Mouse (Mus musculus) heart, embryonic 10.5 days (tissue): ENCODE results near the gene Timeless. TPM values are rescaled to one million over a fixed set of nuclear protein-coding genes. Genes with fewer than 3 reads are reported as not detected.
A peak's percentile ranks its signal among the peaks of the same experiment; 100 is the strongest.
"Not testable (repeated sequence)": the region's sequence is repeated elsewhere in the genome, so short reads cannot be mapped to it uniquely, and the experiment has no call there.

Experiments
- DNase-seq: peaks from one replicate; pipeline ENCODE4 v3.0.0-alpha.2; 2017; ENCODE audit warnings: low spot score
- H3K27ac ChIP-seq: fragments of 300-500 bp; sonication (generic); 2 replicates; pipeline ENCODE4 v1.5.1; 2016; ENCODE audit warnings: mild to moderate bottlenecking
- H3K27me3 ChIP-seq: fragments of 300-500 bp; sonication (generic); 2 replicates; pipeline ENCODE4 v1.6.1; 2016; ENCODE audit warnings: mild to moderate bottlenecking; ENCODE audit not compliant: poor library complexity, insufficient read depth, severe bottlenecking
- H3K36me3 ChIP-seq: fragments of 300-500 bp; sonication (generic); 2 replicates; pipeline ENCODE4 v1.6.1; 2016; ENCODE audit warnings: mild to moderate bottlenecking, moderate library complexity
- H3K4me1 ChIP-seq: fragments of 300-500 bp; sonication (generic); 2 replicates; pipeline ENCODE4 v1.6.1; 2016; ENCODE audit warnings: mild to moderate bottlenecking
- H3K4me3 ChIP-seq: fragments of 300-500 bp; sonication (generic); 2 replicates; pipeline ENCODE4 v1.5.1; 2016; ENCODE audit warnings: mild to moderate bottlenecking, moderate library complexity
- H3K9me3 ChIP-seq: fragments of 300-500 bp; sonication (generic); 2 replicates; pipeline ENCODE4 v1.6.1; 2016; ENCODE audit warnings: mild to moderate bottlenecking, moderate library complexity
- WGBS: fragments of 180-500 bp; shearing (Covaris S2); methylation state at CpG from one replicate; pipeline ENCODE4 v1.1.7; 2016; 5-methylcytosine and 5-hydroxymethylcytosine counted together
- polyA plus RNA-seq: library from polyadenylated mRNA; unstranded; fragments of >200 nt; fragmentation: Nextera tagmentation; extraction: Ambion mirVana; gene quantifications from 2 replicates; pipeline ENCODE4 v1.2.1, GENCODE M21; 2016

Gene Timeless
- polyA plus RNA-seq, 1 experiment from 2014 or later: 69.3 TPM

GRCm38 (mm10) chr10:128269206-128269910, 37.5 kb downstream of the Timeless start:
- Histone ChIP-seq H3K4me1 (peaks cover 16% of the 10 kb centered on the region; the same call in 1 of the 2 replicates), H3K4me3 (peak overlapping the region; percentile 92; the same call in 1 of the 2 replicates), H3K9me3 (no peaks in the 10 kb centered on the region), H3K27ac (peak overlapping the region; percentile 91; the same call in 1 of the 2 replicates), H3K36me3 (no peaks in the 10 kb centered on the region), H3K27me3 (no peaks in the 10 kb centered on the region)
- no peak for DNase-seq
- 83% methylated on average over 16 of the region's 16 CpGs for WGBS

GRCm38 (mm10) chr10:128270287-128270841, 38.5 kb downstream of the Timeless start, which contains the start of gene Stat2:
Gene Stat2 (plus strand): TSS chr10:128270559.
- peak; percentile 100 for DNase-seq
- Histone ChIP-seq H3K4me1 (peaks cover 16% of the 10 kb centered on the region; the same call in 1 of the 2 replicates), H3K27ac (peak within 1 kb of the TSS; percentile 91), H3K9me3 (no peaks in the 10 kb centered on the region), H3K27me3 (no peaks in the 10 kb centered on the region), H3K36me3 (0 out of 2 replicates have a peak, but pooled peaks cover 3% of the 10 kb centered on the region), H3K4me3 (peak within 1 kb of the TSS; percentile 92)
- under 1% methylated on average over 43 of the region's 43 CpGs for WGBS

- H3K27me3 ChIP-seq: no peaks in the 10 kb centered on the region
- peaks cover 16% of the 10 kb centered on the region; the same call in 1 of the 2 replicates for H3K4me1 ChIP-seq
- H3K9me3 ChIP-seq: no peaks in the 10 kb centered on the region
- 35% methylated on average over 7 of the region's 7 CpGs for WGBS
- peak overlapping the region; percentile 92 for H3K4me3 ChIP-seq
- no peak for DNase-seq
- peak overlapping the region; percentile 91 for H3K27ac ChIP-seq
- H3K36me3 ChIP-seq: 0 out of 2 replicates have a peak, but pooled peaks cover 3% of the 10 kb centered on the region
Measured at GRCm38 (mm10) chr10:128270866-128271265, 39.0 kb downstream of the Timeless start.

GRCm38 (mm10) chr10:128271883-128272282, 40.0 kb downstream of the Timeless start:
- WGBS: 57% methylated on average over 2 of the region's 2 CpGs
- Histone ChIP-seq H3K4me1 (peaks cover 16% of the 10 kb centered on the region; the same call in 1 of the 2 replicates), H3K9me3 (no peaks in the 10 kb centered on the region), H3K27ac (no peak overlapping the region), H3K4me3 (no peak overlapping the region), H3K27me3 (no peaks in the 10 kb centered on the region), H3K36me3 (peaks cover 8% of the 10 kb centered on the region)
- DNase-seq: no peak

GRCm38 (mm10) chr10:128272819-128273439, 41.1 kb downstream of the Timeless start:
- H3K27me3 ChIP-seq, H3K27ac ChIP-seq, H3K9me3 ChIP-seq, DNase-seq, H3K4me3 ChIP-seq: not testable (repeated sequence)
- Histone ChIP-seq H3K36me3 (peaks cover 15% of the 10 kb centered on the region), H3K4me1 (peaks cover 16% of the 10 kb centered on the region; the same call in 1 of the 2 replicates)
- WGBS: 82% methylated on average over 6 of the region's 7 CpGs

GRCm38 (mm10) chr10:128275374-128275773, 43.5 kb downstream of the Timeless start:
- not testable (repeated sequence) for H3K9me3 ChIP-seq, H3K4me3 ChIP-seq, H3K27me3 ChIP-seq, H3K27ac ChIP-seq, DNase-seq, H3K4me1 ChIP-seq
- WGBS: 94% methylated on average over 1 of the region's 1 CpGs
- H3K36me3 ChIP-seq: peaks cover 35% of the 10 kb centered on the region

- Histone ChIP-seq H3K9me3 (no peaks in the 10 kb centered on the region), H3K27me3 (no peaks in the 10 kb centered on the region), H3K4me1 (0 out of 2 replicates have a peak, but pooled peaks cover 3% of the 10 kb centered on the region), H3K36me3 (peaks cover 60% of the 10 kb centered on the region), H3K27ac (no peak overlapping the region), H3K4me3 (no peak overlapping the region)
- DNase-seq: no peak
- 64% methylated on average over 6 of the region's 6 CpGs for WGBS
Measured at GRCm38 (mm10) chr10:128278158-128278557, 46.3 kb downstream of the Timeless start.

- Histone ChIP-seq H3K4me3 (no peak overlapping the region), H3K36me3 (peaks cover 81% of the 10 kb centered on the region), H3K27me3 (no peaks in the 10 kb centered on the region), H3K27ac (no peak overlapping the region), H3K9me3 (no peaks in the 10 kb centered on the region), H3K4me1 (peaks cover 8% of the 10 kb centered on the region; the same call in 1 of the 2 replicates)
- DNase-seq: no peak
- 88% methylated on average over 6 of the region's 6 CpGs for WGBS
Measured at GRCm38 (mm10) chr10:128280943-128281342, 49.1 kb downstream of the Timeless start.

GRCm38 (mm10) chr10:128281682-128282081, 49.8 kb downstream of the Timeless start:
- Histone ChIP-seq H3K9me3 (no peaks in the 10 kb centered on the region), H3K4me1 (peaks cover 8% of the 10 kb centered on the region; the same call in 1 of the 2 replicates), H3K27me3 (no peaks in the 10 kb centered on the region), H3K36me3 (peaks cover 85% of the 10 kb centered on the region), H3K27ac (no peak overlapping the region), H3K4me3 (no peak overlapping the region)
- 89% methylated on average over 14 of the region's 14 CpGs for WGBS
- no peak for DNase-seq

GRCm38 (mm10) chr10:128282886-128283450, 51.1 kb downstream of the Timeless start:
- Histone ChIP-seq H3K9me3 (no peaks in the 10 kb centered on the region), H3K27me3 (no peaks in the 10 kb centered on the region), H3K4me3 (no peak overlapping the region), H3K27ac (no peak overlapping the region), H3K36me3 (peaks cover 76% of the 10 kb centered on the region), H3K4me1 (peaks cover 8% of the 10 kb centered on the region; the same call in 1 of the 2 replicates)
- 86% methylated on average over 20 of the region's 20 CpGs for WGBS
- no peak for DNase-seq

- no peak overlapping the region for H3K4me3 ChIP-seq
- DNase-seq: no peak
- H3K27me3 ChIP-seq: no peaks in the 10 kb centered on the region
- H3K27ac ChIP-seq: no peak overlapping the region
- peaks cover 5% of the 10 kb centered on the region; the same call in 1 of the 2 replicates for H3K4me1 ChIP-seq
- peaks cover 75% of the 10 kb centered on the region for H3K36me3 ChIP-seq
- WGBS: 61% methylated on average over 31 of the region's 31 CpGs
- no peaks in the 10 kb centered on the region for H3K9me3 ChIP-seq
Measured at GRCm38 (mm10) chr10:128283604-128284579, 52.0 kb downstream of the Timeless start.

- H3K4me1 ChIP-seq, H3K9me3 ChIP-seq, DNase-seq, H3K27ac ChIP-seq, H3K27me3 ChIP-seq, H3K4me3 ChIP-seq: not testable (repeated sequence)
- 68% methylated on average over 1 of the region's 1 CpGs for WGBS
- H3K36me3 ChIP-seq: peaks cover 40% of the 10 kb centered on the region
Measured at GRCm38 (mm10) chr10:128290594-128290993, 58.7 kb downstream of the Timeless start.
